Mouse (Mus musculus): ENCODE measurements around the gene Slc44a1. TPM values are rescaled to one million over a fixed set of nuclear protein-coding genes. Genes with fewer than 3 reads are reported as not detected.

Gene Slc44a1
- total RNA-seq, 2 experiments from 2014 or later, result 67.4 to 86.4 TPM

DNA sequence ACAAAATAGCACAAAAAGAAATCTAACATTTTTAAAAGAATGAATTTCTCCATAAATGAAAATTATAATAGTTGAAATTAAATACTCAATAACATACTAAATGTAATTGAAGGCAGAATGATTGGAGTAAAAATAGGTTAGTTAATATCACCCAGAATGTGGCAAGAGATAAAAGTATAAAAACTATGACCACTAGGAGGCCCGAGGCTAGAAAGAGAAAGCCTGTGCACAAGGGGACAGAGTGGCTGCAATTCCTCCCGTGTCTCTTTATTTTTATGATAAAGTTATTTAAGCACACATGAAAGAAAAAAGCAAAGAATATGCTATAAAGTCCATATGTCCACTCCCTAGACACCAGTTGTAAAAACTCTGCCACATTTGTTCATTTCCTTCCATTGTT is 17.4 kb upstream of the Slc44a1 start:
- intact Hi-C loops (cut with DNase I), result no loop called here

DNA sequence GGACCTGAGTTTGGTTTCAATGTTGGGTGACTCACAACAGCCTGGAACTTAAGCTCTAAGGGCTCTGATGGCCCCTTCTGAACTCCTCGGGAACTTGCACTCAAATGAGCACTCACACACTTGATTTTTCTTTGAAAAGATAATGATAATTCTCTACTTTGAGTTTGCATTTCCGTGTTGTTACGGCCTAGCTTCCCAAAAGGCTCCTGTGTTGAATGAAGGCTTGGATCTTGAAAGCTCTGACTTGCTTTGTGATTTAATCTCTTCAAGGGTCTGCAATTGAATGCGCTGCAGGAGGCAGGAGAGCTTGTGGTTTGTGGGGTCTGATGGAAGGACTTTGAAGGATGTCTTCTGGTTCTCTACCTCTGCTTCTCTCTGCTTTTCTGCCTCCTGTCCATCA is 13.1 kb upstream of the Slc44a1 start:
- intact Hi-C loops (cut with DNase I), result no loop called here
- DNase-seq (ENCODE audit: low spot score in 2 of 2), result no peak

More for the DNA sequence above, 17.4 kb upstream of the Slc44a1 start:
- no peak for DNase-seq (ENCODE audit: low spot score in 2 of 2)

DNA sequence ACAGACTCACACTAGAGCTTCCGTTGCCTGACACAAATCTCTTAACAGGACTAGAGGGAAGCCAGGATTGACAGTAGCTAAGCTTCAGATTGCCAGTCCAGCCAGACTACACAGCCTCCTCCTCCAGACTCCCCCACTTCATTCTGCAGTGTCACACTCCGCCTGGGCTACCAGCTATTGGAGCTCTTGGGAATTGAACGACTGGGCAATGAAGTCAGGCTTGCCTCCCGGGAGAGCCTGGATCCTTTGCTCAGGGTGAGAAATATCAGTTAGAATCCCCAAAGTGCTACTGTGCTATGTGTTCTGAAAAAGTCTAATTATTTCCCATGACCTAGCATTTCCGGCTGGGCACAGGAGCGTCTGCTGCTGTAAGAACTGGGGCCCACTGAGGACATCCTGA is 9.7 kb upstream of the Slc44a1 start:
- DNase-seq (ENCODE audit: low spot score in 2 of 2), result no peak
- intact Hi-C loops (cut with DNase I), result no loop called here

DNA sequence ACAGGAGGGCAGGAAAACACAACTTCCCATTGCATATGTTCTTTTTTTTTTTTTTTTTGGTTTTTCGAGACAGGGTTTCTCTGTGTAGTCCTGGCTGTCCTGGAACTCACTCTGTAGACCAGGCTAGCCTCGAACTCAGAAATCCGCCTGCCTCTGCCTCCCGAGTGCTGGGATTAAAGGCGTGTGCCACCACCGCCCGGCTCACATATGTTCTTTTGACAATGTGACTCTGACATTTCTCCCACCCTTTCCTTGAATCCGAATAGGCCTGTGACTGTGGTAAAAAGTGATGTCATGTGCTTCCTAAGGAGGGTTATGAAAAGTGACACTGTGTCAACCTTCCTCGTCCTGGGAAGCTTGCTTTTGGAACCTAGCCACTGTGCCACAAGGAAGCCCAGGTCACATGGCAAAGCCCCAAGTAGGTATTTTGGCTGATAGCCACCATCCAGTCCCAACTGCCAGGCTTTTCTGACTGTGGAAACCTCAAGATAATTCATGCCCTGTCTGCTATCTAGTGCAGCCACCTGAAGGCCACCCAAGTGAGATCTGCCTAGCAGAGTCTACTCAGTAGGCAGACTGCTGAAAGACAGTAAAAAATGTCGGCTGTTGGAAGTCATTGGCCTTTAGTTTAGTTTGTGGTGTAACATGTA is 8.5 kb upstream of the Slc44a1 start:
- DNase-seq (ENCODE audit: low spot score in 2 of 2), result no peak
- intact Hi-C loops (cut with DNase I), result no loop called here

DNA sequence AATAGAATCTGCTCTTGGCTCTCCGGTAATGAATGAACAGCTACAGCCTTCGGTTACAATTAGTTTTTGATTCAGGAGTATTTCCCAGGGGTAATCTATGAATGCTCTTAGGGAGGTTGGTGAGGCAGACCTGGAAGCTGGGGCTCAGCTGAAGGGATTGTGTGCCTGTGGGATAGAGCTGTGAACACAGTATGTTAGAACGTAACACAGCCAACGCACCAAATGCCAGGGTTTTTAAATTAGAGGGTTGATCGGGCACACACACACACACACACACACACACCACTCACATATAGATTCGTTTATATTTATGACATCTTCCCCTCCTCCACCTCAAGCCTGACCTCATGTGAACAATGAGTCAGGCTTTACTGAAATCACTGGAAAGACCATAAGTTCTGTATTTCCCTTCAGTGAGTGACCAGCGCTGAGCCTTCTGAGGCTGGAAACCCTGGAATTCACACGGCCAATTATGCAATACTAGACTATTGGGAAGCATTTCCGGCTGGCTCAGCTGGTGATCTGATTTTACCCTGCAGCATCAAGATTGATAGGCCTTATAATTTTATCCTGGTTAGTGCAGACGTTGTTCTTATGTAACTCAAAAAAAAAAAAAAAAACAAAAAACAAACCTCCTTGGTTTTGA is 3.0 kb upstream of the Slc44a1 start:
- peak; percentile 49 to 51 for DNase-seq (ENCODE audit: low spot score in 2 of 2)
- intact Hi-C loops (cut with DNase I), result no loop called here

DNA sequence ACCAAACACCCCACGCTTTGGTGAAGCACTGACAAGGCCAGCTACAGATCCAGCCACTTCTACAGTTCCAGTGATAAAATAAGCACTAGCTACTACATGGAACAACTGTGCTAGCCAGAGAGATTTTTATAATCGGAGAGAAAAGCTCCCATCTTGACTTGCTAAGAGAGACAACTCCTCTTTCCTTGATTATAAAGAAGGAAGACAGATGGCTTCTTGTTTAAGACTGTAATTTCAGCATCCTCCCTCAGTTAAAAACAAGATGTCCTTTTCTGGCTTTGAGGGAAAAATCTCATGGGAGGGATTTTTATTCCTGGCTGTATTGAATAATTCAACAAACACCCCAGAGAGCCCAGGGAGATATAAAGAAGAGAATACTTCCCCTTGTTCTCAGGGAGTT is 1.8 kb upstream of the Slc44a1 start:
- intact Hi-C loops (cut with DNase I), result loop anchor here (2.0 kb wide), 1 partner anchor 34 kb away; no protein-coding TSS in a partner anchor
- DNase-seq (ENCODE audit: low spot score in 2 of 2), result no peak

DNA sequence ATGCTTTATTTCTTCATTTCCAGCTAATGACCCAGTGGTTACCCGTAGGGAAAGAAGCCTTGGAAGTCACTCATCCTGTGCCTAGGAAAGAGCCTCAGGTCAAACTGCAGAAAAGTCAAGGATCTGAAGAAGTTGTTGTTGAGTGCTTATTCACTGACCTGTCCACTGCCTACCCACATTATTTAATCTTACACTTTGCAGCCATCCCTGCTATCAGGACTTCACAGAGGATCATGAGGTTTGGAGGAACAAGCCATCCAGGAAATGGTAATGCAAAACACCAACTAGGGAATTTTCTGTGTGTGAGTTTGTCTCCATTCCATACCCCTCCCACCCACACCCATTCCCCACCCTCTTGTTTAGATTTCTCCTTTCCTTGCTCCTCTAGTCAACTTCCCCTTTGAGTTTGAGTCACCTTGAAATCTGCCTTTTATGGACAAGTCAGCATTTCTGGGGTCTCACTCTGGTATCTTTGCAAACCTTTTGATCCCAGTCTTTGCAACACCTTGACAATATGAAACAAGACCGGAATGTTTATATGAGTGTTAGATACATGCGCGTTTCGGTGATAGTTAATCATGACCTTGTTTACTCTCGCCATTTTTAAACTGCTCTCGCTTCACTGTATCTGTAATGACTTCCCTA is 1.3 kb upstream of the Slc44a1 start:
- intact Hi-C loops (cut with DNase I), result loop anchor here (2.0 kb wide), 1 partner anchor 34 kb away; no protein-coding TSS in a partner anchor
- DNase-seq (ENCODE audit: low spot score in 2 of 2), result no peak

DNA sequence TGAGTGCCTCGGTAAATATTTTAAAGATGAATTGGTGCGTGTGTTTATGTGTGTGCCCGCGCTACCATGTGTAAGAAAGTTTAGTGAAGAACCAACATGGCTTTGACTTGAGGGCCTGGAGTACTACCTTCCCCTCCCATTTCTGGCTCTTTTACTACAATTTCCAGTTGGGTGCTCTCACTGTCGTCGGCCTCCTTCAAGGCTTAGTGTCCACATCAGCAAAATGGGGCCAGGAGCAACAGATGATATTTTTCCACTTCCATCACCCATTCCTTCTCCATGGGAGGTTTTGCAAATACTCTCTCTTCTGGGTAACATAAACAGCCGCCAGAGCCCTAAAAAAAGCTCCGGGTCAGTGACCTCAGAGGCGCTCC is 590 bp upstream of the Slc44a1 start:
- intact Hi-C loops (cut with DNase I), result loop anchor here (2.0 to 5.0 kb wide), 4 partner anchors 35 to 98 kb away; no protein-coding TSS in a partner anchor
- no peak for DNase-seq (ENCODE audit: low spot score in 2 of 2)

DNA sequence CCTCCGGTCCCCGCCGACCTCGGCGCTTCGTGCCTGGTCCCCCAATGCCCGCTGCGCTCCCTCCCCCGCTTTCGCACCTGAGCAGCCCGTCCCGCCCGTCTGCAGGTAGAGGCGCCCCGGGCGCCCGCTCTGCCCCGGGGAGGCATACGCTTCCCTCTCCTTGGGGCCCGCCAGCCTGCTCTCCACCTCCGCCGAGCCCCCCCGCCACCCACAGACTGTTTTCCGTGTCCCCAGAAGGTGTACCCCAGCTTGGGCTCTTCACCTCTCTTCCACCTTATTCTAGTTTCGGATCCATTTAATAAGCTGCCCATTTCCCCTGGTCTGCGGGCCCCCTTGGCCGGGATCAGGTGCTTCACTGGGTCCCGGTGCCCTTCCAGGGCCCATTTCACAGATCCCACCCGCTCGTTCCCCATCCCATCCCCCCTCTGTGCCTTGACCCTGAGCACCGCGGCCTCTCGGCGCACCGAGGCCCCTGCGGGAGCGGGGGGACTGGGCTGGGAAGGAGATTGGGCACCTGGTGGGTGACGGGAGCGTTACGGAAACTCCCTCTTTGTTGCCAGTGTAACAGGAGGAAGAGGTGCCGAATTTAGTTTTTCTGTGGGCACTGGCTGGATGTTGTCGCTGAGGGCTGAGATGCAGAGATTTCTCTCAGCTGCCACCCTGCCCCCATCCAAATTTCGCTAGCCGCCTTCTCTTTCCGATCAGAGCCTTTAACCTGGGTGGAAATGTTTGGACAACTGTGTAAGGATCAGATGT is 781 bp downstream of the Slc44a1 start:
- intact Hi-C loops (cut with DNase I), result loop anchor here (2.0 to 5.0 kb wide), 3 partner anchors 36 to 96 kb away; no protein-coding TSS in a partner anchor
- peak; percentile 76 for DNase-seq (ENCODE audit: low spot score in 2 of 2)

DNA sequence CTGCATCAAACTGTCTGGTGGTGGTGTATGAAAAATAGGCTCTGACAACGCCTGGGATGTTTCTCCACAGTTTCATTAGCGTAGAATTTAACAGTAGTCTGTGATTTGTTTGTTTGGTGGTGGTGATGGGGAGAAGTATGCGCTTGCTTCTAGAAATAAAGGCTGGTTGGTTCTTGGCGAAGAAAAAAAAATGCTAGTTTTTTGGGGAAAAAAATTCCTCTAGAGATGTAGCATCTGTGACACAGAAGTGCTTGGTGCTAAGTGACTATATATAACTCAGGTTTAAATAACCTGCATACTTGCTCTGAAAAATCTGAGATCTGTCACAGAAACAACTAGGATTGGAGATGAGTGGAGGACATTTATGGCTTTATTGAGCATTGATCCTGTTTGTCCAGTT is 1.5 kb downstream of the Slc44a1 start:
- intact Hi-C loops (cut with DNase I), result loop anchor here (2.0 to 5.0 kb wide), 3 partner anchors 36 to 96 kb away; no protein-coding TSS in a partner anchor
- no peak for DNase-seq (ENCODE audit: low spot score in 2 of 2)

DNA sequence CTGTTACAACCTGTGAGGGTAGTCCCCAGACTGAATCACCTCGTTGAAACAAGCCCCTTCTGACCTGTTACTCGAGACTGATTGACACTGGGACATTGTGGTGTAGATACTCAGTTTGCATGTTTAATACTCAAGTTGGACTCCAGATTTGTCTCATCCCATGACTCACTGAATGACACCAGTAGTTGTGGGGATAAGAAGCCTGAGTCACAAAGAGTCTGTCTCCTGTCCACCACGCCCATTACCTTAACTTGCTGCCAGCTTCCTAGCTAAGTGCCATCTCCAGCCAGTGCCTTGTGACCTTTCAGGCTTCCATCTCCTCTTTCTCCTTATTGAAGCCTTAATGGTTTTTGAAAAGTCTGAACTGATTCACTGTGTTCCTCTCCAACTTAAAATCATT is 6.0 kb downstream of the Slc44a1 start:
- intact Hi-C loops (cut with DNase I), result no loop called here
- no peak for DNase-seq (ENCODE audit: low spot score in 2 of 2)

DNA sequence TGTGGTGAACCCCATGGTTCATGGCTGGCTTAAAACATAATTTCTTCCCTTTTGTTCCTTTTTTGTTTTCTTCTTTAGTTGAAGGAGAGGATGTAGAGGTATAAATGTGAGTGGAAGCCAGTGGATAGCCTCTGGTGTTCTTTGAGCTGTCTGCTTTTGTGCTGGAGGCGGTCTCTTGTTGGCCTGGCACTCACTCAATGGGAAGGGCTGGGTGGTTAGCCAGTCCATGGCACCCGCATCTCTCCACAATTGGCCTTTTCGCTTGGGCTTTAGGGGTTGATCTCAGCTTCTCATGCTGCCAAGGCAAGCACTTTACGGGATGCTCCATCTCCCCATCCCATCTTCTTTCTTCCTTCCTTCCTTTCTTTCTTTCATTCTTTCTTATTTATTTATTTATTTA is 7.6 kb downstream of the Slc44a1 start:
- intact Hi-C loops (cut with DNase I), result no loop called here
- DNase-seq (ENCODE audit: low spot score in 2 of 2), result no peak

DNA sequence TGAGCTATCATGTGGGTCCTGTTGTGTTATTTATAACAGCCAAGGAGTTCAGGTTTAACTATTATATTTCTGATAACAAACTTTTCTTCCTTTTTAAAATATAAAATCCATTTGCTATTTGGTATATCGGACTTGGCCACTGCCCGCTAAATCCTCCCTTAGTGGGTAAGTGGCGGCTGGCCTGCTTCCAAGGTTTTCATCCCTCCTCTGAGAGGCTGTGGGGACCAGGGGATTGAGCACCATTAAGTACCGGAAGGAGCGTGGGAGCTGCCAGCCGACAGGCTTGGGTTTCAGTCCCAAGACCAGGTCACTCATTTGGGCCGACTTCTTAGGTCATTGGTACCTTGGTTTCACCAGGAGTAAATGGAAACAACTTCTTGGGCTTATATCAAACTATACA is 10.5 kb downstream of the Slc44a1 start:
- no peak for DNase-seq (ENCODE audit: low spot score in 2 of 2)
- intact Hi-C loops (cut with DNase I), result no loop called here

DNA sequence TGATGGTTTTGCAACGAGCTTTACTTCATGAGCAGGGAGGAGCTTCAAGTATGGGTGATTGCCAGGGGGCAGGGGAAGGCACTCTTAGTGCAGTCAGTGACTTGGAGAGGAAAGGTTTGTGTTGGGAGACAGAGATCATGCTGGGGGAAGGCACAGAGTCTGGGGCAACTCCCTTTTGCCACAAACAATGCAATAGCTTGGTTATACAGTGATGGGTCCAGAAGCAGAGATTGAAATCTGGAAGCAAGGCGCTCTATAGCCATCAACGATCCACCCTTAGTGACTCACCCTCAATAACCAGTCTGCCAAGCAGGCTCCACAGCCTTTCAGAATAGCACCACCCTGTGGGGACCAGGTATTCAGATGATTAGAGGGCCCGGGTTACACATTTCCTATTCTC is 11.7 kb downstream of the Slc44a1 start:
- no peak for DNase-seq (ENCODE audit: low spot score in 2 of 2)
- intact Hi-C loops (cut with DNase I), result no loop called here

DNA sequence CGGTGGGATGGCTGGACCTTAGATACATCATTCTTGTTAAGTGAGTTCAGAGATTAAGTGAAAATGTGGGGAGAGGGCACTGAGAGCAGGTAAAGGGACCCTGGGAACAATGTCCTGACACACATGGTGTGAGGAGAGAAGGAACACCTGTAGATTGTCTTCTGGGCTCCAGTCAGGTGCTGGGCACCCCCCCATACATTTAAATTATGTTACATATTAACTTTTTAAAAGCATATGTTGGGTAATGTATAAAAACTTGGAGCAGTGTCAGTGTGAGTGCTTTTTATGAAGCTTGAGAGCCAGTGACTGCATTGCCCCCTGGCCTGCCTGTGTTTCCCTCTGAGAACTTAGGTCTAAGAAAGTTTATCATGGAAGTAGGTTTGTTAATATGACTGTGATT is 12.2 kb downstream of the Slc44a1 start:
- no peak for DNase-seq (ENCODE audit: low spot score in 2 of 2)

DNA sequence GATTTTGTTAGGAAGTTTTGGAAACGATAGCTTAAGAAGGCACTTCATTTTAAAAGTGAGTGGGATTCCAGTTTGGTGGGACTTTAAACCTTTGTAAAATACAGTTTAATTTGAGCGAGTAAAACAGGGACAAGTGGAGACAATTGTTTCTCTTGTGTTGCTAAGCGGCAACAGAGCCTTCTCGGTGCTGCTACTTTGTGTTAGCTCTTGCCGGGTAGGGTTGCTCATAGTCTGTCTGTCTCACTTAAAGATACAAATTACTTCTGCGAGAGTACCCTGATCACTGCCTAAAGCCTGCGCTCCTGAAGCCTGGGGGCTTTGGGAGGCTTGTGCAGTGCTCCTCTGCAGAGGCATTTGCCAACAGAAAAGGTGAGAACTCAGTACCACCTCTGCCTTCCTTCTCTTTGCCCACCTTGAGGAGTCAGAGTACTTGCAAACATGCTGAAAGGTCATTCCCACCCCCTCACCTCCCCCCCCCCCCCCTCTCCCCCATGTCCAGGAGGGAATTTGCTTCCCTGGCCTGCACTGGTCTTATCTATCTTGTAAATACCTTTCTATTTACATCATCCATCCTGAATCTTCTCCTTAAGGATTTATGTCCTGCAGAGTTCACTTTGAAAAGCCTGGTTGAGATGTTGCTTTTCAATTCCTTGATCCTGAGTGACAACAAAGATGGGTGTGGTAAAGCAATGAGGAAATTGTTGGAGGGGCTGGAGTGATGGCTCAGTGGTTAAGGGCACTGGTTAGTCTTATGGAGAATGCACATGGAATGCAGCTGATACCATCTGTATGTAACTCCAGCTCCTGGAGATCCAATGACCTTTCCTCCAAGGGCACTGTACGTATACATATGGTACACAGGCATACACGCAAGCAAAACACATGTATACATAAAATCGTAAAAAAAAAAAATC is 13.0 kb downstream of the Slc44a1 start:
- no peak for DNase-seq (ENCODE audit: low spot score in 2 of 2)
- intact Hi-C loops (cut with DNase I), result no loop called here

More for the DNA sequence above, 12.2 kb downstream of the Slc44a1 start:
- intact Hi-C loops (cut with DNase I), result no loop called here

DNA sequence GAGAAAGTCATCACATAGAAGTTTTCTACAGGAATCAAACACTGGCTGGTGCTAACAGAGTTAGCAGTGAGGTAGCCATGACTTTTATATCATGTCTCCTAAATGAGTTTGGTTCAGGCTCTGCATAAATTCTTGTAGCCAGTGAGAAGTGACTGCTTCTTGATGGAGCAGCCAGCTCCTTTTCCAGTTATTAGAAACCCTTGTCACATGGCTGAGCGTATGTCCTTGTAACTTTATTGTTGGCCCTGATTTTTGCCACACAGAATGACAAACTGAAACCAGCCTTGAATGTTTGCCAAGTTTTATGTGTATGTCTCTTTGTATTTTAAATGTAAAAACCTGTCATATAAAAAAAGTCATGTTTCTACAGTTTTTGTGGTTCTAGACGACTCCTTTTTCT is 15.7 kb downstream of the Slc44a1 start:
- intact Hi-C loops (cut with DNase I), result no loop called here

DNA sequence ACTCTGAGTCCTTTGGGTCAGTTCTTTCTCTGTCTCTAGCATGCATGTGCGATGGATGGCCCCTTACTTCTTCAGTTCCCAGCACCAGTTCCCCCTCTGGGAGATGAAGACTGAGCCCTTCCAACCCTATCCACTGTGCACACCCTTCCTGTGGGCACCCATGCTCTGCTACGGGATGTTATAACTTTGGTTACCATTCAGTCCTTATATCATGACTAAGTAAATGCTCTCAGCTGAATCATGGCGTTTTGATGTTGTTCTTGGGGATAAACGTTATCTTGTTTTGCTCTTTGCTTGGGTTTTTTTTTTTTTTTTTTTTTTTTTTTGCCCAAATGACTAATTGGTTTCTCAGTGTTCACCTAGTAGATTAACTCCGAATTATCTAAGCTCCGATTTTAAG is 16.4 kb downstream of the Slc44a1 start:
- no peak for DNase-seq (ENCODE audit: low spot score in 2 of 2)
- intact Hi-C loops (cut with DNase I), result no loop called here

More for the DNA sequence above, 15.7 kb downstream of the Slc44a1 start:
- DNase-seq (ENCODE audit: low spot score in 2 of 2), result no peak

DNA sequence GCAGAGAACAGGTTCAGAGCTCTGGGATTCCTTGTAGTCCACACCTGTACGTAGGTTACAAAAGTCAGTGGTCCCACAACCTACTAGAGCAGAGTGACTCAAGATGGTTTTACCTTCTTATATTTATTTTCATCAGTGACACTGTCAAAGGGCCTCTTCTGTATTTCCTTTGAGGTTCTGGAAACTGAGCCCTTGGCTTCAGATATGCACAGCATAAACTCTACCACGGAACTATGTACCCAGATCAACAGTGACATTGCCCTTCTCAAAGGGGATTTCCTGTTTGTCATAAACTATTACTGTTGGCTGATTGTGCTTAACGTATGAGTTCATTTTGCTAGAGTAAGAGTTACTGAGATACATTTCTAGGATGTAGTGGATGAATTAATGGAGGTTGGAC is 18.3 kb downstream of the Slc44a1 start:
- no peak for DNase-seq (ENCODE audit: low spot score in 2 of 2)
- intact Hi-C loops (cut with DNase I), result no loop called here
